Mouse (Mus musculus) megakaryocyte, embryonic 14.5 days (primary cell): ENCODE results near the gene Syn1. TPM values are rescaled to one million over a fixed set of nuclear protein-coding genes. Genes with fewer than 3 reads are reported as not detected.

Experiments
- H3K27me3 ChIP-seq: replicated peaks from 2 replicates; pipeline ENCODE3; 2012; ENCODE audit warnings: inconsistent platforms
- H3K36me3 ChIP-seq: replicated peaks from 2 replicates; pipeline ENCODE3; 2012; ENCODE audit warnings: low read length, inconsistent platforms, mixed read lengths
- H3K4me1 ChIP-seq: 2 replicates; pipeline ENCODE4 v1.6.1; 2012; ENCODE audit warnings: inconsistent platforms
- H3K4me3 ChIP-seq: replicated peaks from 2 replicates; pipeline ENCODE3; 2012; ENCODE audit warnings: moderate library complexity, mild to moderate bottlenecking, inconsistent platforms
- H3K9me3 ChIP-seq: 2 replicates; pipeline ENCODE4 v1.6.1; 2012; ENCODE audit warnings: inconsistent platforms
- FLI1 ChIP-seq: IDR thresholded peaks from 2 replicates; pipeline ENCODE4 v1.6.1; 2012; ENCODE audit warnings: low read length, inconsistent platforms, mixed read lengths
- GATA1 ChIP-seq: IDR thresholded peaks from 3 replicates; pipeline ENCODE4 v1.6.1; 2012; ENCODE audit warnings: mixed read lengths, low read length, inconsistent platforms, borderline replicate concordance
- polyA plus RNA-seq: library from polyadenylated mRNA; stranded (reverse); fragments of >175 nt; gene quantifications from 2 replicates; pipeline ENCODE4 v1.2.3, GENCODE M21; 2012; ENCODE audit warnings: low replicate concordance; ENCODE audit not compliant: insufficient read depth

Gene Syn1
- polyA plus RNA-seq, 1 experiment: 1.8 TPM

DNA sequence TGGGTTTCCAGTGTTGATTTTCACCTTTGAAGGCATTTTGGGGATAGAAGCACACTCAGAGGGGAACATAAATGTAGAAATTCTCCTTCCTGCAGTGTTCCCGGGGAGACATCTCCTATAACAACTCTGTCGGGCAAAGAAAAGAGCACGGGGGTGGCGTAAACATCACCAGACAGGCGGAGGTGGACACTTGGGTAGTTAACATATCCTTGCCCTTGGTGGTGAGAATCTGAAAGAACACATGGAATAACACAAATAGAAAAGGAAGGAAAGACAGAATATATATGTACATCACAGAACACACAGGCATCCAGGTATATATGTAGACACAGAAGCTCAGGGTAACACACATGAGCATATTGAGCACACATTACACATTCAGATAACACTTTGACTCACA lies 562 bp upstream of the Syn1 start:
- H3K4me3 ChIP-seq: peak overlapping the region; percentile 91
- H3K27me3 ChIP-seq: peaks cover 41% of the 10 kb centered on the region
- TF ChIP-seq FLI1: no peak
- TF ChIP-seq GATA1: no peak
- H3K36me3 ChIP-seq: peaks cover 14% of the 10 kb centered on the region
- H3K4me1 ChIP-seq: peaks cover 13% of the 10 kb centered on the region
- H3K9me3 ChIP-seq: peaks cover 7% of the 10 kb centered on the region; the same call in 1 of the 2 replicates

DNA sequence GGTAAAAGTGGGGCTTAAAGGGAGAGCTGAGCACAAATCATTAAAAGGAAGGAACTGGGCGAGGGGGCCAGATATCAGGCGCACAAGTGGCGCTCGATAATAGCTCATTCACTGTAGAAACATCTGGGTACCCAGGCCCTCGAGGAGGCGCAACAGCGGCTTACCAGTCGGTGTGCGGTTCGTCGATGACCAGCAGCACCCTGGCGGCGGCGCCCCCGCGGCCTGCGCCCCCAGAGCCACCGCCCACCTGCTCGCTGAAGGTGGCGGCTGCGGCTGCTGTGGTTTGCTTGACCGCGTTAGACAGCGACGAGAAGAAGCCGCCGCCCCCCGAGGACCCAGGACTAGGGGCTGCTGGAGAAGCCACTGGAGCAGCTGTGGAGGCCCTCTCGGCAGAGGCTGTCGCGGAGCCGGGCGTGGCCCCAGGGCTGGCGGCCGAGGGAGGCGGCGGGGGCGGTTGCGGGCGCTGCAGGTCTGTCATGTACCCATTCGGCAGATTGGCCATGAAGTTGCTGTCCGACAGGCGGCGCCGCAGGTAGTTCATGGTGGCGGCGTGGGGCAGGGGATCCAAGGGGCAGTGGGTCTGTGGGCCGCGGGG lies 458 bp downstream of the Syn1 start:
- Histone ChIP-seq H3K27me3 (peaks cover 47% of the 10 kb centered on the region), H3K36me3 (peaks cover 6% of the 10 kb centered on the region), H3K4me3 (peak overlapping the region; percentile 91), H3K9me3 (peaks cover 7% of the 10 kb centered on the region; the same call in 1 of the 2 replicates), H3K4me1 (peaks cover 13% of the 10 kb centered on the region)
- TF ChIP-seq FLI1: no peak
- TF ChIP-seq GATA1: no peak

DNA sequence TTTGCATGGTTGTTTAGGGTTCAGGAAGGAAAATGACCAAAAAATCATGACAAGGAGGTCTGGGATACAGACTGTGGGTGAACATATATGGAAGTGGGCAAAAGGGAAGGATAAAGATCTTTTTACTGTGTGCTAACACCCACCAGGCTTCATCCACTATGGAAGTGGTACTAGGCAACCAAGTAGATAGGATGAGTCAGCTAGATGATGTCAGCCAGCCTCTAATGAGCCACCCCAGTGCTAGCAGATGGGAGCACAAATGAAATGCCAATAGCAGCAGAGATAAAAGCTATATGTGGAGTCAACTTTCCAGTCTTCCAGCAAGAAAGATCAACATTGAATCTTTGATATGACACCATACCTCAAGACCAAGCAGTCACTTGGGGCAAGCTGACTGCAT lies 5.7 kb downstream of the Syn1 start:
- peaks cover 8% of the 10 kb centered on the region; the same call in 1 of the 2 replicates for H3K9me3 ChIP-seq
- no peak overlapping the region for H3K4me3 ChIP-seq
- H3K4me1 ChIP-seq: peaks cover 3% of the 10 kb centered on the region
- H3K27me3 ChIP-seq: peaks cover 51% of the 10 kb centered on the region
- H3K36me3 ChIP-seq: no peaks in the 10 kb centered on the region
- TF ChIP-seq FLI1: no peak
- TF ChIP-seq GATA1: no peak

DNA sequence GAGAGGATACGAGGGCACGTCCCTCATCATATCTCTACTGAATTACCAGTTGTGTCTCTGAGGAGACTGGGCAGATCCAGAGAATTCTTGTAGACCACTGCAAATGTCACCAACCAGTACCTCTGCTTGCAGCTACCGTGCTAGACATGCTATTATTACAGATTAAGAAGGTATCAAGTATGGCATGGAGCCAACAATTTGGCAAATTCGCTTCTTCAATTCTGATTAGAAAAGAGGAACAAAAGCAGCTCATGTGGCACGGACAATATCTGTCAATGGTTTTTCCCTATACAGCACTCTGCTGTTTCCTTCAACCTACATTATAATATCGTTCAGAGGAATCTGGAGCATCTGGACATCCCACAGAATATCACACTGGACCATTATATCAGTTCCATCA lies 7.1 kb downstream of the Syn1 start:
- Histone ChIP-seq H3K4me3 (no peak overlapping the region), H3K9me3 (peaks cover 8% of the 10 kb centered on the region; the same call in 1 of the 2 replicates), H3K36me3 (no peaks in the 10 kb centered on the region), H3K4me1 (peaks cover 5% of the 10 kb centered on the region), H3K27me3 (peaks cover 45% of the 10 kb centered on the region)
- TF ChIP-seq GATA1: no peak
- TF ChIP-seq FLI1: no peak

DNA sequence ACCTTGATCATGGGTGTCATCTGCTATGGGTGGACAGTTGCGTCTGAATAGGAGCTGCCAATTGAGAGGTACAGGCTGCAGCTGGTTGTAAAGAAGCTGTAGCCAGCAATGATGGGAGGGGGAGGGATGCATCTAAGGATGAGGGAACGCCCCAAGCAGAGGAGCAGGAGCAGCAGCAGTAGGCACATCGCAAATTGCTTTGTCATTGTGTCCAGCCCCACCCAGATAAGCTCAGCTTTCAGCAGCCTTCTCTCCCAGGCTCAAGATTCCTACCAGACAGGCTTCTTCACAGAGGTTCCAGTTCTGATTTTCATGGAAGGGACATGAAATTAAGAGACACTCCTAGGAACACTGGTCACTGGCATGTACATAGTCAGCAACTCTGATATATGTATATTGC lies 10.7 kb downstream of the Syn1 start:
- Histone ChIP-seq H3K27me3 (peaks cover 30% of the 10 kb centered on the region), H3K4me3 (no peak overlapping the region), H3K9me3 (peaks cover 8% of the 10 kb centered on the region; the same call in 1 of the 2 replicates), H3K4me1 (peaks cover 5% of the 10 kb centered on the region), H3K36me3 (no peaks in the 10 kb centered on the region)
- TF ChIP-seq GATA1 (no peak), FLI1 (no peak)

DNA sequence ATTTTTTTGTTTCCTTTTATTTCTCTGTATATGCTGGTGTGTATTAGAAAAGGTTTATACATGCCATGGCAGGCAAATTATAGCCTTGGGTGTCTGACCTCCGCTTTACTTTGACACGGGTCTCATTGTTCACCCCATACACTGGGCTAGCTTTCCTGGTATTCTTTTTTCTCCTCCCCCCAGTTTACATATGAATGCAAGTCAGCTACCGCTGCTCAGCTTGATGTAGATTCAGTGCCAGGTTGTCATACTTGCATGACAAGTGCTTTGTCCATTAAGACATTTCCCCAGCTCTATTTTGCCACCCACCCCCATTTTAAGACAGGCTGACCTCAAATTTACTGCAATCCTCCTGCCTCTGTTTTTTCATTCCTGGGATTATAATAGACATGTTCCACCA lies 45.6 kb downstream of the Syn1 start:
- no peak overlapping the region for H3K4me3 ChIP-seq
- TF ChIP-seq FLI1 (no peak), GATA1 (no peak)
- H3K4me1 ChIP-seq: peaks cover 1% of the 10 kb centered on the region; the same call in 1 of the 2 replicates
- no peaks in the 10 kb centered on the region for H3K36me3 ChIP-seq
- no peaks in the 10 kb centered on the region for H3K9me3 ChIP-seq
- H3K27me3 ChIP-seq: peaks cover 38% of the 10 kb centered on the region

DNA sequence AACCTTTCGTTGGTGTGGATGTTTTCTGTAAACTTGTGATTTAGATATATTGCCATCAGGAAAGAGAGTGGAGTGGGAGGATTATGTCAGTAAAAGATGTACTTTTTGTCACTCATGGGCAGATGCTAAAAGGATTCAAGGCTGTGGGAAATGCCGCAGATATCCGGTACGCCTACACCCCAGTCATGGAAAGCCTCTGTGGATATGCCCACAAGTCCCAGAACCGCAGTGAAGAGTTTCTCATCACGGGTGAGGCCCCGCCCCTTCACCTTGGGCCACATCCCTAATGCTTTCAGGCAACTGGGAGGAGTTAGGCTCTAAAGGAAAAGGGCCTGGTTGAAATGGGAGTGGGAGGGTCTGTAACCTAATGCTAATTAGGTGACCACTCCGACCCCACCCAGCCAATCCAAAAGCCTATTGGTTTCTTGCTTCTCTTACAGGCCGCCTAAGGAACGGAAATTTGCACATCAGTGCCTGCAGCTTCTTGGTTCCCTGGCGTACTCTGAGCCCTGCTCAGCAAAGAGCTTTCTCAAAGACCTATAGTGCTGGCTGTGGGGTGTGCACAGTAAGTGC lies 47.8 kb downstream of the Syn1 start:
- Histone ChIP-seq H3K9me3 (no peaks in the 10 kb centered on the region), H3K27me3 (peaks cover 42% of the 10 kb centered on the region), H3K4me1 (peaks cover 9% of the 10 kb centered on the region), H3K36me3 (no peaks in the 10 kb centered on the region), H3K4me3 (no peak overlapping the region)
- TF ChIP-seq FLI1 (no peak), GATA1 (no peak)

DNA sequence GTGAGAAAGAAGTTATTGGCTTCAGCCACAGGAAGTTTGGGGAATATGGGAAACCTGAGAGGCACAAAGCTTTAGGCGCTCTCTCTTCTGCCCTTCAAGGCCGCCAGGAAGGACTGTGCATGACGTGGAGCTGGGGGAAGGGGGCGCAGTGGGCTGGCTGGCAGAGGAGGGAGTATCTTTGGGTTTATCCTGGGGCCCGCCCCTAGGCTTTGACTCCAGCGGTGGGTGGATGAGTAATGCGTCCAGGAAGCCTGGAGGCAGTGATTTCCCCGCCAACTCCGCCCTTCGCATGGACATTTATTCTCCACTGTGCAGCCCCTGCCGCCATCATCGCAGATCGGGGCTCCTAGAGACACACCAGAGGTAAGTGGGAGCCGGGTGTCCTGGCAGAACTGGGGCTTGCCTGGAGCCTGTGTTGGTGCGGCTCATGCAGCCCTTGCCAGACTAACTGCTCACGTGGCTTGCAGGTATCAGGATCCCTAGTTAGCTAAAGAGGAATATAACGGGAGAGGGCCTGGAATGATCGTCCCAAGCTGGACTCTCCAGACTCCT lies 50.8 kb downstream of the Syn1 start, which contains the start of gene Timp1:
Gene Timp1, plus strand, starts transcription at position 205 of the 552 bp plus-strand sequence.
- no peak within 1 kb of the TSS for H3K4me3 ChIP-seq
- peaks cover 13% of the 10 kb centered on the region for H3K4me1 ChIP-seq
- no peaks in the 10 kb centered on the region for H3K9me3 ChIP-seq
- H3K27me3 ChIP-seq: peaks cover 38% of the 10 kb centered on the region
- TF ChIP-seq FLI1: no peak
- H3K36me3 ChIP-seq: no peaks in the 10 kb centered on the region

DNA sequence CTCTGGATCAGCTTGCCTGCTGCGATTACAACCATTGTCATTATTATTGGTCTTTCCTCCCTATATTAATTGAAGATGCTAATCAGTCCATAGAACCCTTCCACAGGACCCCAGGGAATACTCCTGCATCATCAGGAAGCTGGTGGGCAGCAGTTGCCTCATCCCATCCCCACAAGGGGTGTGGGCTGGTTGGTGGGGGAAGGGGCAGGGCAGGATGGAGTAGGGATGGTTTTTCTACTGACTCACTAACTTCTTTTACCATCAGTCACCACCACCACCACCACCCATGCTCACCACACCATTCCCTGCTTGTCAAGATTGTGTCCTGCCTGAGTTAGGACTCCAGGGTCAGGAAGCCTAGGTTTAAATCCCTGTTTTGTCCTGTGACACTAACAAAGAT lies 51.6 kb downstream of the Syn1 start:
- no peaks in the 10 kb centered on the region for H3K9me3 ChIP-seq
- no peak overlapping the region for H3K4me3 ChIP-seq
- peaks cover 37% of the 10 kb centered on the region for H3K27me3 ChIP-seq
- no peak for TF ChIP-seq GATA1
- TF ChIP-seq FLI1: no peak
- H3K36me3 ChIP-seq: no peaks in the 10 kb centered on the region
- peaks cover 13% of the 10 kb centered on the region for H3K4me1 ChIP-seq

DNA sequence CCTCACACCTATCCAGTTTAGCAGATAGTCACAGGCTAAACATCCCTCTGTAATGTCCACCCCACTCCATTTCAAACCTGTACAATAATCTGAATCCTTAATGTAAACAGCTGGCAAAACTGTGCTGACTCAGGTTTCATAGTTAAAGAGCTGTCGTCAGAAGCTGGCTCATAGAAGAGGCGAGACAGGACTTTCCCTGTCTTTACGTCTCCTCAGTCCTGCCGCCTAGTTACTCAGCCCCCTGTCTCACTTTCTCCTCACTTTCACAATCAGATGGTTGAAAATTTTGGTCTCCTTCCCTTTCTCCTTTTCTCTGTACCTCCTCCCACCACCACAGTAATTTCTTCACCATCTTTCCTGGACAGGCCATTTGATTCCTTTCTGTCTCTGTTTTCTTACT lies 52.7 kb downstream of the Syn1 start:
- H3K9me3 ChIP-seq: no peaks in the 10 kb centered on the region
- H3K27me3 ChIP-seq: peaks cover 36% of the 10 kb centered on the region
- H3K4me1 ChIP-seq: peaks cover 23% of the 10 kb centered on the region
- no peak for TF ChIP-seq FLI1
- no peak for TF ChIP-seq GATA1
- no peak overlapping the region for H3K4me3 ChIP-seq
- H3K36me3 ChIP-seq: no peaks in the 10 kb centered on the region
